Mouse (Mus musculus) T-helper 2 cell (primary cell): Measurements from ENCODE around the gene Tma16.

ENCODE experiments used
- in situ Hi-C: fragments of 300-600 bp; cut with MboI, MseI; formaldehyde crosslinking; loops from one replicate; pipeline ENCODE4 v1.15.1; 2025; ENCODE audit warnings: high pct_unique_total_duplicates

Gene Tma16

GRCm38 (mm10) chr8:66486084-66486763 lies at the start of gene Tma16:
TSS of gene Tma16 (minus strand) at chr8:66486530.
- in situ Hi-C loops, result loop anchor here (25.0 kb wide), 2 partner anchors 376 to 1749 kb away; partner anchors contain the start of genes Msmo1 and Naf1

GRCm38 (mm10) chr8:66520576-66520975 lies 34.2 kb upstream of the Tma16 start:
- in situ Hi-C loops, result no loop called here

DNA sequence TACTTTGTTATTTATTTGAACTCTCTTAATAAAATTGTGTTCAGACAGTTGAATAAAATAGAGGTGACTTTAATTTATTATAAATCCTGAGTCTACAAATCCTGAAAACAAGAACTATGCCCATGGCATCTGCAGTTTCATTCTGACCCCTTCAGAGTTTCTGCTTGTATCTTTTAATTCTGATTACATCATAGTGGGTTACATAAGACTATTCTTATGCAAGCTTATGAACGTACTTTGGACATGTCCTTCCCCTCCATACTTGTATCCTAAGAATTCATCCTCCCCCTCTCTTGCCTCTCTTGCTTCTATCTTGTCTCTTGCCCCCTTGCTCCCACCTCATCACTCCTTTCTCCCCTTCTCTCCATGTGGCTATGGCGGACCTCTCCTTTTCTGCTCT lies 32.8 kb upstream of the Tma16 start:
- in situ Hi-C loops, result loop anchor here (10.0 kb wide), 1 partner anchor 166 kb away; the partner anchor contains the start of gene Npy5r

DNA sequence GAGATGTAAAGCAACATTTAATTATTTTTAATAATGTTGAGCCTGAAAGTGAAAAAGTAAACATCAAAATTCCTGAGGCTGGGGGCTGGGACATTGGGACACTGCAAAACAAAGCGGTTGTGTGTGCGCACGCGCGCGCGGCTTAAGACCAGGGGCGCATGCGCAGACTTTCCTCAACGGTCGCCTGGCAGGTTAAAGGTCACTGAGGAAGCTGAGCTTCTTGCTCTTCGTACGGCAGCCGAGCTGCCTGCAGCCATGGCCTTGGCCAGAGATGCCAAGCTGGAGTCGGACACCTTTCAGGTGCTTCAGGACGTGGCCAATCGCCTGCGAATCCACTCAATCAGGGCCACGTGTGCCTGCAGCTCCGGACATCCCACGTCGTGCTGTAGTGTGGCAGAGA lies 25.2 kb upstream of the Tma16 start, which contains the start of gene Tktl2:
TSS of gene Tktl2 (plus strand) at position 220 of the 400 bp plus-strand sequence.
- in situ Hi-C loops, result loop anchor here (10.0 kb wide), 1 partner anchor 173 kb away; the partner anchor contains the start of gene Npy5r

DNA sequence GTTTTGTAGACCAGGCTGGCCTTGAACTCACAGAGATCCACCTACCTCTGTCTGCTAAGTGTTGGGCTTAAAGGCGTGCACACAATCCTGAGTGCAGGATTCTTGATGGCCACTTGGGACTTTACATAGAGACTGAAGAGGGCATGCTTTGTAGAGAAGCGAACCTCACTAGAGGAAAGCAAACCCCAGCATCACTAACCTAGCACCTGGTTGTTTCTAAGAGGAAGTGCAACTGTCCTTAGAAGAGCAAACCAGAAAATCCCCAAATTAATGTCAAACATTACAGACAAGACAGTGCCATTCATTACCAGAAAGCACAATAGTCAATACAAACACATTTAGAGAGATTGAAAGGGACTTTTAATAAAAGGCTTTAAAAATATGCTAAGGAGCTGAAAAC lies 17.1 kb upstream of the Tma16 start:
- in situ Hi-C loops, result no loop called here

DNA sequence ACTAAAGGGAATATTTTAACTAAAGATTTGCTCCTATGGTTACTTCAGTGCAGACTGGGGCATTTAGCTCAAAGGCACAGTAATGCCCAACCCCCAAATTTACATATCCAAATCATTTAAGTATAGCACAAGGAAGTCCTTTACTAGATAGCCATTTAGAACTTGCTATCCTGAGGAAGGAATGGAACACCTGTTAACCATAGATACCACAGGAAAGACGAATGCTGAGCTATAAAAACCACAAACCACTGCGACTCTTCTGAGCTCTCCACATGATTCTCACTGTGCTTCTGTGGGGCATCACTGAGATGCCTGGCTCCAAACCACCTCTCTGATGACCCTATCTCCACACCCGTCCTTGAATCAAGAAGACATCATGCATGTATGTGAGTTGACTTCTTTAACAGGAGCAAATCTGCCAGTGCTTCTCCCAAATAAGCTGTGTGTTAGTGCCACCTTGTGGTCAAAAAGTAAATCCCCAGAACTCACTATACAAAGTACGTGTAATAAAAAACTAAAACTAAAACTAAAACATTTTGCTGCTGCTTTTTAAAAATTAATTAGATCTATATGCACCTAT lies 10.8 kb upstream of the Tma16 start:
- in situ Hi-C loops, result loop anchor here (5.0 to 25.0 kb wide), 3 partner anchors 50 to 1760 kb away; partner anchors contain the start of genes Msmo1 and Naf1

GRCm38 (mm10) chr8:66495726-66496125 lies 9.4 kb upstream of the Tma16 start:
- in situ Hi-C loops, result loop anchor here (5.0 to 25.0 kb wide), 3 partner anchors 48 to 1758 kb away; partner anchors contain the start of genes Msmo1 and Naf1

- in situ Hi-C loops, result loop anchor here (25.0 kb wide), 2 partner anchors 368 to 1757 kb away; partner anchors contain the start of genes Msmo1 and Naf1
Measured at GRCm38 (mm10) chr8:66494496-66494895, 8.2 kb upstream of the Tma16 start.

GRCm38 (mm10) chr8:66490624-66491023 lies 4.3 kb upstream of the Tma16 start:
- in situ Hi-C loops, result loop anchor here (25.0 kb wide), 2 partner anchors 372 to 1753 kb away; partner anchors contain the start of genes Msmo1 and Naf1

GRCm38 (mm10) chr8:66488556-66488955 lies 2.2 kb upstream of the Tma16 start:
- in situ Hi-C loops, result loop anchor here (25.0 kb wide), 2 partner anchors 374 to 1751 kb away; partner anchors contain the start of genes Msmo1 and Naf1

GRCm38 (mm10) chr8:66476880-66477279 lies 9.4 kb downstream of the Tma16 start:
- in situ Hi-C loops, result loop anchor here (25.0 kb wide), 2 partner anchors 385 to 1740 kb away; partner anchors contain the start of genes Msmo1 and Naf1

- in situ Hi-C loops, result no loop called here
Measured at GRCm38 (mm10) chr8:66469821-66470220, 16.5 kb downstream of the Tma16 start.

- in situ Hi-C loops, result no loop called here
Measured at GRCm38 (mm10) chr8:66457057-66457456, 29.3 kb downstream of the Tma16 start.

DNA sequence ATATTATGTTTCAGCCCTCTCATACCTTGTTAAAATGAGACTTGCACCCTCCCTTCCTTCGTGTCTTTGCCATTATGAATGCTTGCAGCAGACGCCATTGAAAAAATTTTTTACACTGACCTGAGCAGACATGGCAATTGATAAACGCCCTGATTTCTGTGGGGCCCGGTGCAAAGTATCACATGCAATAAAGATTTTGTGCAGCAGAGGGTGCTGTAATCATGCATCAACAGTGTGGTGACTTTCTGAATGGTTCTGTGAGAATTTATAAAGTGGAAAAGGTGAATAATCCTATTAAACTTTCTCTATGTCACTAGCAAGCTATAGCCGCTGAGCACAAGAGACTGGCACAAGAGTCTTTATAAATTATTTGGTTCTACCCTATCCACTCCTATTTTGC lies 35.6 kb downstream of the Tma16 start:
- in situ Hi-C loops, result no loop called here

GRCm38 (mm10) chr8:66445351-66445750 lies 41.0 kb downstream of the Tma16 start:
- in situ Hi-C loops, result loop anchor here (5.0 kb wide), 1 partner anchor 52 kb away; no protein-coding TSS in a partner anchor

DNA sequence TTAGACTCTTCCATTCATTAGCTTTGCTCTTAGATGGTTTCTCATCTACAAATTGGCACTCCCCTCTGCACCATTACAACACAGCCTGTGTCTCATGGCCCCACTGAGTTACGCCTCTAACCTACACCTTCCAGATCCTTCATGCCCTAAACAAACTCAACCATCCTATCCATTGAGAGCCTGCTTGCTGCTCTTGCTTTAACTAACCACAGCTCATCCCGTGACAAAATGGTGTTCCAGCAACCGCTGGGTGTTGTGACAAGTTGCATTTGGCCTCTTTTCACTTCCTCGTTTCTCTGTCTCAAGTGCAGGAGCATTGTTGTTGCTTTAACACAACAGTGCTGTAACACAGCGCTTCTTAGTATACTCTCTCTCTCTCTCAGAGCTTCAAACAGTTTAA lies 42.2 kb downstream of the Tma16 start:
- in situ Hi-C loops, result no loop called here

- in situ Hi-C loops, result no loop called here
Measured at GRCm38 (mm10) chr8:66442778-66443177, 43.6 kb downstream of the Tma16 start.

DNA sequence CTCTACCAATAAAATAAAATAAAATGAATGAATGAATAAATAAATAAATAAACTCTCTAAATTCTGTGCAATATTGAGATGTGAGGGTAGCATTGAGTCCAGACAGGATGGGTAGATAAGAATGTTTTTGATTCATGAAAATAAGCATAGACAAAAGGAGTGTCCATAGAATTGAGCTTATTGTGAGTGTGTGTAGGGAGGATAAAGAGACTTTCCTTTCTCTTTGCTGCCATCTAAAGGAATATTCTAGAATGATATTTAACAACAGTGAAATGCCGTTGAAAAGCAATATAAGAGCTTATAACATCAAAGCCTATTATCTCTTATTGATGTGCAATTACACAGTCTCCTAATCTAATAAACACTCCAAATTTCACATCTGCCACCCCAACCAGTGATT lies 45.2 kb downstream of the Tma16 start:
- in situ Hi-C loops, result no loop called here

DNA sequence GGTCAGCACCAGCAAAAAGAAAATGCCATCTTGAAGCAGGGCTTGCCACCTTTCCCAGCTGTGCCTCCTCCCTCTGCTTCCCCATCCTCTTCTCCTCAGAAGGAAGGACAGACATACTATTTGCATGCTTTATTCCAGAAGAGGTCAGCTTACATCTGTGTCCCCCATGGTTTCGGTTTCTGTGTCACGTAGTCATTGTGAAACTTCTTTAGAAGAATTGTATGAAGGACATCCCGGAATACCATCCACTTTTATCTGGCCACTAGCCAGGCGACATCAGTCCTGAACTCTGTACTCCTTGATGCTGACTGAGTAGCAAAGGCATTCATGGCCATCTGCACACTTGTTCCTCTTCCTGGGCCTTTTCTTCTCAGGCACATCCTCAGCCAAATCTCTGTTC lies 47.9 kb downstream of the Tma16 start:
- in situ Hi-C loops, result no loop called here

DNA sequence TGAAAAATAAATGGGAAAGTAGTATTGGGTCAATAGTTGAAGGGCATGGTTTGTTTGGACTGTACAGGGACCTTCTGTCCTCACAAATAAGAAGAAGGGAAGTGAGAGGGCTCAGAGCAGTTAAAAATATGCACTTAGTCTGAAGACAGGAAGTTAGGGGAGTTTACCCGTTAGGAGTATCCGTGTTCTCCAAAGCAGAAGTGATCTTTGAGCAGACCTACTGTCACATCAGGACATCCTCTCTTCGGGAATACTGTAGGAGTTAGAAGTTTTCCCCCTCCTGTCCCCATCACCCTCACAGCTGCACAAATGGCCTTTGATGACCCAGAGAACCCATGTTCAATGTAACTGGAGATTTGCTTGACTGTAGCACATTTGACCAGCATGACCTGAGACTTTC lies 48.4 kb downstream of the Tma16 start:
- in situ Hi-C loops, result no loop called here

- in situ Hi-C loops, result no loop called here
Measured at GRCm38 (mm10) chr8:66436804-66437203, 49.5 kb downstream of the Tma16 start.

GRCm38 (mm10) chr8:66433577-66433976 lies 52.8 kb downstream of the Tma16 start:
- in situ Hi-C loops, result no loop called here
